Mouse (Mus musculus): ENCODE measurements at regions not wholly inside any gene's neighbourhood (a gene's known extent, or its start where the extent isn't known, plus 50 kb on each side); places are given as distances from the start of the nearest gene placed in this dataset.

GRCm38 (mm10) chr12:26045321-26045720 is 369.7 kb downstream of the Rnf144a start:
- no peak for TF ChIP-seq CTCF (IDR thresholded peaks at IDR 0.05; ENCODE audit: borderline replicate concordance, insufficient read depth, low read depth, low read length)
- no peak for TF ChIP-seq POLR2A (IDR thresholded peaks at IDR 0.05; ENCODE audit: borderline replicate concordance, insufficient read depth, low read length)
